Mouse (Mus musculus) WW6 (cell line): ENCODE measurements around the gene Polk.

Experiments
- DNase-seq: peaks from one replicate; pipeline ENCODE4 v3.0.0-alpha.2; 2013; ENCODE audit warnings: low read depth, low spot score

The Polk gene

GRCm38 (mm10) chr13:96465315-96465714 lies 77.1 kb downstream of the Polk start:
- DNase-seq = peak; percentile 14

- DNase-seq = no peak
Observed at GRCm38 (mm10) chr13:96462644-96463043, 79.7 kb downstream of the Polk start.

GRCm38 (mm10) chr13:96458606-96459005 lies 83.8 kb downstream of the Polk start:
- no peak for DNase-seq

GRCm38 (mm10) chr13:96458018-96458417 lies 84.4 kb downstream of the Polk start:
- DNase-seq = no peak

DNA sequence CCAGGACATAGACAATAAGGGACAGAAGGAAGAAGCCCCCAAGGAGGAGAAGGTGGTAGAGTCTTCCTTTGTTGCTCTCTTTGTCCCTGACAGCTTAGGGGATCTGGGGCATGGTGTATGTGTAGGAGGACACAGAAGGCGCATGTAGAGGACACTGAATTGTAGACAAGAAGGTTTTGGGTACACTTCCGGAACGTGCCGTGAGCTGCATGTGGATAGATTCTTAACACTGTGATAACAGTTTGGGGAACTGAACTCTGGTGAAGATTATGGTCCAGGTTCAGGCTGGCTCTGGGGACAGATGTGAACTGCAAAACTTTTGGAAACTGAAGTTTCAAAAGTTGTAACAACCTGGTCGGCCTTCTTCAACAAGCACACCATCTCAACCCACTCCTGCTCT lies 84.8 kb downstream of the Polk start:
- no peak for DNase-seq

DNA sequence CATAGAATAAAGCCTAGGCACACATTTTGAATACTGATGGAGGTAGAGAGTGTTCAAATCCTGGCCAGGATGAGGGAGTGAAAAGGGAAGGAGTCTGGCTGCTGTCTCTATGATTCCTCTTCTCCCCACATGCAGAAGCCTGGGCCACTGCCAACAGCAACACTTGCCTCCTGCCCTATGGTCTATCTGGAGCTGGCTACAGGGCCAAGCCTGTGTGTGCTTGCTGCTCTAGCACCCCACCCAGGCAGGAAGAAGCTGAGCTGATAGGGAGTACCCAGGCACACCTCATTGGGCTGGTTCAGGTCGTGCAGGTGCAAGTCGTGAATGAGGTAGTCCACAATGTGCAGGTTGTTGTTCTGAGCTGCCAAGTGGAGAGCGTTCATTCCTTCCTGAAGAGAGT lies 88.1 kb downstream of the Polk start:
- no peak for DNase-seq

GRCm38 (mm10) chr13:96452621-96453020 lies 89.8 kb downstream of the Polk start:
- DNase-seq = no peak

DNA sequence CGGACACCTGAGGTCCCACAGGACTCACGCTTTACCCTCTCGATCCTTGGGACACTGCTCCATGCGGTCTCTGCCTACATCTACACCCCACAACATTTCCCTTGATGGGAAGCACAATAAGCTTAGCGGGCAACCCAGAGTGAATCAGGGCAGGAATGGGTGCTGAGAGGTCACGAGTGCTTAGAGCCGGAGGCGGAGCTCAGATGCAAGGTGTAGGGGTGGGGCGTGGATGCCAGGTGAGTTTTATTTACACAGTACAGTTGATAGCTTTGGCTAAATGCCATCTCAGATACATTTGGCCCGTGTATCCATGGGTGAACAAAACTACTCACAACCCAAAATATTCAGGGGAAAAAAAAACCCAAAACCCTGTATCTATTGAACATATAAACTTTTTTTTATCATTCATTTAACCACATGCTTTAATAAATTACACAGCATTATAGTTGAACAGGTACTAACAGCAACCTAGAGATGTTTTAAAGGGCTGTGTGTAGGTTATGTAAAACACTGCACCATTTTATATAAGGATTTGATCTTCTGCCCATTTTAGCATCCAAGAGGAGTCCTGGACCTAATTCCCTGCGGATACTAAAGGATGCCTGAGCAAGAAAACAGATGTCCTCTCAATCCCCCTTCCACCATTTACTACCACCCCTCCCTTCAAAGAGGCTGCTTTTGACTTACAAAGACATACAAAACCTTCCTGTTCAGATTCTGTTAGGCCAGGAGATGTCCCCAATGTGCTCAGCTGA lies 90.8 kb downstream of the Polk start:
- DNase-seq = no peak

GRCm38 (mm10) chr13:96450869-96451268 lies 91.5 kb downstream of the Polk start:
- DNase-seq = no peak

DNA sequence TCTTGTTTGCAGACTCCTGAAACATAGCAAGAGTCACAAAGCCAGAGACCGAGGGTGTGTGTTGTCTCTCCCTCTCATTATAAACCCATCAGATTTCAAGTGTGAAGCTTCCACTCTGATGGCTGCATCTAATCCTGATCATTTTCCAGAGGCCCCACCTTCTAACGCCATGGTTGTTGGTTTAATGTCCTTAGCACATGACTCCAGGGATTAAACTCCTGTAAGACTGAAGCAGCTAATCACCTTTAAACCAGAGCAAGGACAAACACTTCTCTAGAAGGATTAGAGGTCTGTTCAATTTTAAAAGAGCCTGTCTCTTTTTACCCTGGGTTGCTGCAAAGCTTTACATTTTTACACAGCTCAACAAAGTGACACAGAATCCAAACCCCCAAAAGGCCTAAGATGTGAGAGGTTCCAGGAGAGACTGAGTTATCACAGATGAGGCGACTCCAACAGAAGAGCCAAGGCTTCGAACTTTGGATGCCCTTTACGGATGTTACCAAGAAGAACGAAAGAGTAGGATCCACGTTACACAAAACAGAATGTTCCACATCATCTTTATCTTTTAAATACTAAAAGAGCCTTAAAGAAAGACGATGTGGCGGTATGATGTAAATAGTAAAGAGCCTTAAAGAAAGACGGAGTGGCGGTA lies 92.0 kb downstream of the Polk start:
- no peak for DNase-seq

DNA sequence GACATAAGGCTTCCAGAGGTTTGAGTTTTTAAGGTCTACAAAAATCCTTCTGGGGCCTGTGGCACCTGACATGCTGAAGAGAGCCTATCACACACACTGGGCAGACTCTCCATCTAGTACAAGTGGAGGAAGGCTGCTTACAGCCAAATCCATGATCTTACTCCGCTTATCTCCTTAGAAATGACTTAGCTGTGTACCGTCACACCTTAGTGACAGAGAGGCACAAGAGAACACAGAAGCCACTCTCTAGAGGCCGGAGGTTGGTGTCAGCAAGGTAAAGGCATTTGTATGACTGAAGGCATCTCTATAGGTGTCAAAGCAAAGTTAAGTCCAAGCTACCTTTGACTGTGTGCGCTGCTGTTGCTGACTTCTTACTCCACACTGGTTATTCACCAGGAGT lies 101.9 kb downstream of the Polk start:
- no peak for DNase-seq

- DNase-seq = no peak
Observed at GRCm38 (mm10) chr13:96436921-96437320, 105.5 kb downstream of the Polk start.

DNA sequence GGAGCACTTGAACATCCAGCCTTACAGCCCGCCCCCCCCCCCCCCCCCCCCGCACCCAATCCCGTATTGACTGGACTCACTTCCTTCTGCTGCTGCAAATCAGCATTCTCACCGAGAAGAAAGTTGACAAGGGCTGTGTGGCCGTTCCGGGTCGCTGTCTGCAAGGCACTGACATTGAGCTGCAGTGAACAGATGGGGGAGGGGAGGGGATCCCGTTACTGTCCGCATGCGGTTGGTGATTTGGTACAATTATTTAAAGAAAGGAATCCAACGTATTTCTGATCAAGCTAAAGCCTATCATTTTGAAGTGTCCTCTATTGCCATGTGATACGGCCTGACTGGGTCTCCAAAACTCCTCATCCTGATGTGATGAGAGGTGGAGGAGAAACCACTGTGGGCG lies 106.6 kb downstream of the Polk start:
- DNase-seq = no peak

GRCm38 (mm10) chr13:96434899-96435331 lies 107.5 kb downstream of the Polk start:
- DNase-seq = no peak

GRCm38 (mm10) chr13:96433648-96434190 lies 108.7 kb downstream of the Polk start:
- no peak for DNase-seq

DNA sequence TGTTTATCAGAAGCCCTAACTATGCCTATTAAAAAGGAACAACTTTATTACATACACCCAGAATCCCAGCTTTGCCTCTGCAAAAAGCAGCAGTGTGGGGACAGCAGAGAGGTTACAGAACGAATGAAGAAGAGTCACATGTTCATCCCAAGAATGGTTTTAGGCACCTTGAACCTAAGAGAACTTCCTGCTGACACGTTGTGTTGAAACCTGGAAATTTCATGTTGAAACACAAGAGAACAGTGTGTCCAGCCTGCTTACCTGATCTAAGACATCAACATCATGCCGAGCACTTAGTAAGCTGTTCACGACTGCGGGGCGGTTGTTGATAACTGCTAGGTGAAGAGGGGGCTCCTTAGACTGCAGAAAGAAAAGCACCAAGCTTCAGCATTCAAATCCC lies 109.3 kb downstream of the Polk start:
- DNase-seq = no peak

DNA sequence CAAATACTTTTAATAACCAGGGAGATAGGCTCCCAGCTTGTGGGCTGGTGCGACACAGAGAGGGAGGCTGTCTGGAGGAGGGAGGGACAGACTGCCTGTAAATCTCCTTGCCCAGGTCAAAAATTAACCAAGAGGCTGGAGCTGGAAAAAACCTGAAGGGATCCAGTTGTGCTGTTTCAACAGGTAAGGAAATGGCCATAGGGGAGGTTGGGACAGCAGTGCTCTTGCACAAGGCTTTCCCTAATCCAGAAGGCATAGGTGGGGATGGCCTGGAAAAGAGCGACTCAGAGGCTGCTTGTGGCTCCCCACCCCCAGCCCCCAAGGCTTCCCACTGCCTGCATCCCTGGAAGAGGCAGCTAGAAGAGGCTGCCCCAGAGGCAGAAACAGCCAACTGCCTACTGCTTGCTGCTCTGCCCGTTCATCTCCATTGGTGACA lies 110.0 kb downstream of the Polk start:
- DNase-seq = no peak

GRCm38 (mm10) chr13:96431595-96432156 lies 110.7 kb downstream of the Polk start:
- DNase-seq = peak; percentile 39
